Mouse (Mus musculus) limb, embryonic 13.5 days (tissue): ENCODE results near the gene Zmynd10. TPM values are rescaled to one million over a fixed set of nuclear protein-coding genes. Genes with fewer than 3 reads are reported as not detected.
"Not testable (repeated sequence)": the region's sequence is repeated elsewhere in the genome, so short reads cannot be mapped to it uniquely, and the experiment has no call there.

ENCODE experiments used
- ATAC-seq: fragments of 200-750 bp; cut with Nextera tagmentation; 2 replicates; pipeline ENCODE4 v1.8.0; 2017; ENCODE audit warnings: low read depth, moderate number of reproducible peaks, moderate TSS enrichment; ENCODE audit not compliant: low FRiP score
- H3K27ac ChIP-seq: fragments of 300-500 bp; sonication (generic); 2 replicates; pipeline ENCODE4 v1.5.1; 2015; ENCODE audit warnings: inconsistent platforms, mild to moderate bottlenecking, moderate library complexity
- H3K27me3 ChIP-seq: fragments of 300-500 bp; sonication (generic); 2 replicates; pipeline ENCODE4 v1.6.1; 2015; ENCODE audit warnings: mild to moderate bottlenecking, inconsistent platforms
- H3K36me3 ChIP-seq: fragments of 300-500 bp; sonication (generic); 2 replicates; pipeline ENCODE4 v1.6.1; 2015; ENCODE audit warnings: inconsistent platforms, mild to moderate bottlenecking, moderate library complexity
- H3K4me1 ChIP-seq: fragments of 300-500 bp; sonication (generic); 2 replicates; pipeline ENCODE4 v1.6.1; 2015; ENCODE audit warnings: inconsistent platforms
- H3K4me2 ChIP-seq: fragments of 300-500 bp; sonication (generic); replicated peaks from 2 replicates; pipeline ENCODE4 v1.6.1; 2015; ENCODE audit warnings: inconsistent platforms, mild to moderate bottlenecking, moderate library complexity
- H3K4me3 ChIP-seq: fragments of 300-500 bp; sonication (generic); 2 replicates; pipeline ENCODE4 v1.5.1; 2015; ENCODE audit warnings: moderate library complexity, mild to moderate bottlenecking, inconsistent platforms
- H3K9ac ChIP-seq: fragments of 300-500 bp; sonication (generic); 2 replicates; pipeline ENCODE4 v1.6.1; 2015; ENCODE audit warnings: mild to moderate bottlenecking, inconsistent platforms
- H3K9me3 ChIP-seq: fragments of 300-500 bp; sonication (generic); 2 replicates; pipeline ENCODE4 v1.6.1; 2016; ENCODE audit warnings: inconsistent platforms
- WGBS: fragments of 180-500 bp; shearing (Covaris S2); methylation state at CpG from one replicate; pipeline ENCODE4 v1.1.7; 2015; 5-methylcytosine and 5-hydroxymethylcytosine counted together
- polyA plus RNA-seq: library from polyadenylated mRNA; unstranded; fragments of >200 nt; fragmentation: Nextera tagmentation; extraction: Ambion mirVana; gene quantifications from 2 replicates; pipeline ENCODE4 v1.2.1, GENCODE M21; 2015

Gene Zmynd10
- polyA plus RNA-seq, 1 experiment from 2014 or later = 1.7 TPM

GRCm38 (mm10) chr9:107551117-107551889, 4.2 kb downstream of the Zmynd10 start, which contains the start of gene Rassf1:
TSS of gene Rassf1 (plus strand) at chr9:107551555.
- Histone ChIP-seq H3K4me3 (peak within 1 kb of the TSS; percentile 79), H3K4me2 (peak within 1 kb of the TSS; percentile 86), H3K27me3 (0 out of 2 replicates have a peak, but pooled peaks cover 3% of the 10 kb centered on the region), H3K9me3 (no peaks in the 10 kb centered on the region), H3K4me1 (peaks cover 61% of the 10 kb centered on the region), H3K9ac (peak within 1 kb of the TSS; percentile 86), H3K27ac (peak within 1 kb of the TSS; percentile 84), H3K36me3 (no peaks in the 10 kb centered on the region)
- ATAC-seq = peak; percentile 59
- WGBS = under 1% methylated on average over 62 of the region's 63 CpGs

GRCm38 (mm10) chr9:107551890-107552355, 4.8 kb downstream of the Zmynd10 start:
- ATAC-seq = no peak
- Histone ChIP-seq H3K4me3 (peak overlapping the region; percentile 79), H3K4me2 (peak overlapping the region; percentile 86), H3K27me3 (0 out of 2 replicates have a peak, but pooled peaks cover 3% of the 10 kb centered on the region), H3K27ac (peak overlapping the region; percentile 84), H3K9ac (peak overlapping the region; percentile 86), H3K36me3 (peaks cover 5% of the 10 kb centered on the region), H3K9me3 (no peaks in the 10 kb centered on the region), H3K4me1 (peaks cover 61% of the 10 kb centered on the region)
- 8% methylated on average over 8 of the region's 8 CpGs for WGBS

- H3K27me3 ChIP-seq = 0 out of 2 replicates have a peak, but pooled peaks cover 3% of the 10 kb centered on the region
- peak overlapping the region; percentile 86 for H3K4me2 ChIP-seq
- peaks cover 14% of the 10 kb centered on the region for H3K36me3 ChIP-seq
- peak overlapping the region; percentile 79 for H3K4me3 ChIP-seq
- ATAC-seq = no peak
- H3K4me1 ChIP-seq = peaks cover 53% of the 10 kb centered on the region
- H3K27ac ChIP-seq = peak overlapping the region; percentile 89; the same call in 1 of the 2 replicates
- no peaks in the 10 kb centered on the region for H3K9me3 ChIP-seq
- peak overlapping the region; percentile 86 for H3K9ac ChIP-seq
- 70% methylated on average over 5 of the region's 5 CpGs for WGBS
These were observed 5.7 kb downstream of the Zmynd10 start for GRCm38 (mm10) chr9:107552690-107553393.

GRCm38 (mm10) chr9:107553541-107554318, 6.6 kb downstream of the Zmynd10 start:
- Histone ChIP-seq H3K9me3 (no peaks in the 10 kb centered on the region), H3K27ac (peak overlapping the region; percentile 89), H3K4me3 (peak overlapping the region; percentile 79), H3K4me2 (peak overlapping the region; percentile 86), H3K9ac (peak overlapping the region; percentile 67), H3K36me3 (peaks cover 23% of the 10 kb centered on the region), H3K27me3 (0 out of 2 replicates have a peak, but pooled peaks cover 3% of the 10 kb centered on the region), H3K4me1 (peaks cover 53% of the 10 kb centered on the region)
- peak; percentile 33 for ATAC-seq
- 2% methylated on average over 37 of the region's 37 CpGs for WGBS

GRCm38 (mm10) chr9:107554319-107554825, 7.3 kb downstream of the Zmynd10 start:
- H3K4me1 ChIP-seq = peaks cover 53% of the 10 kb centered on the region
- WGBS = under 1% methylated on average over 53 of the region's 53 CpGs
- H3K27ac ChIP-seq = peak overlapping the region; percentile 96
- H3K27me3 ChIP-seq = 0 out of 2 replicates have a peak, but pooled peaks cover 3% of the 10 kb centered on the region
- peak; percentile 94 for ATAC-seq
- peak overlapping the region; percentile 86 for H3K4me2 ChIP-seq
- peak overlapping the region; percentile 79 for H3K4me3 ChIP-seq
- peaks cover 30% of the 10 kb centered on the region for H3K36me3 ChIP-seq
- H3K9ac ChIP-seq = peak overlapping the region; percentile 86
- no peaks in the 10 kb centered on the region for H3K9me3 ChIP-seq

- Histone ChIP-seq H3K27me3 (0 out of 2 replicates have a peak, but pooled peaks cover 3% of the 10 kb centered on the region), H3K9me3 (no peaks in the 10 kb centered on the region), H3K4me1 (peaks cover 53% of the 10 kb centered on the region), H3K4me3 (peak overlapping the region; percentile 79), H3K27ac (peak overlapping the region; percentile 96), H3K4me2 (peak overlapping the region; percentile 86), H3K36me3 (peaks cover 36% of the 10 kb centered on the region), H3K9ac (peak overlapping the region; percentile 86)
- ATAC-seq = no peak; the same call in 1 of the 2 replicates
- WGBS = under 1% methylated on average over 23 of the region's 23 CpGs
These were observed 7.9 kb downstream of the Zmynd10 start for GRCm38 (mm10) chr9:107555031-107555457.

- peak overlapping the region; percentile 96; the same call in 1 of the 2 replicates for H3K27ac ChIP-seq
- 41% methylated on average over 2 of the region's 2 CpGs for WGBS
- no peaks in the 10 kb centered on the region for H3K27me3 ChIP-seq
- H3K36me3 ChIP-seq = peaks cover 43% of the 10 kb centered on the region
- no peaks in the 10 kb centered on the region for H3K9me3 ChIP-seq
- H3K4me2 ChIP-seq = peak overlapping the region; percentile 86
- ATAC-seq = no peak
- H3K4me3 ChIP-seq = peak overlapping the region; percentile 79
- H3K4me1 ChIP-seq = peaks cover 46% of the 10 kb centered on the region
- H3K9ac ChIP-seq = peak overlapping the region; percentile 86
These were observed 8.6 kb downstream of the Zmynd10 start for GRCm38 (mm10) chr9:107555701-107556100.

GRCm38 (mm10) chr9:107556346-107556745, 9.2 kb downstream of the Zmynd10 start:
- peak overlapping the region; percentile 79 for H3K4me3 ChIP-seq
- ATAC-seq = no peak
- no peaks in the 10 kb centered on the region for H3K27me3 ChIP-seq
- WGBS = 74% methylated on average over 3 of the region's 3 CpGs
- peak overlapping the region; percentile 86 for H3K4me2 ChIP-seq
- no peak overlapping the region for H3K27ac ChIP-seq
- H3K9ac ChIP-seq = peak overlapping the region; percentile 86; the same call in 1 of the 2 replicates
- H3K36me3 ChIP-seq = peaks cover 49% of the 10 kb centered on the region
- no peaks in the 10 kb centered on the region for H3K9me3 ChIP-seq
- peaks cover 40% of the 10 kb centered on the region for H3K4me1 ChIP-seq

GRCm38 (mm10) chr9:107563029-107563581, 16.0 kb downstream of the Zmynd10 start, which contains the start of gene Tusc2:
TSS of gene Tusc2 (plus strand) at chr9:107563255.
- Histone ChIP-seq H3K4me3 (peak within 1 kb of the TSS; percentile 93), H3K36me3 (peaks cover 61% of the 10 kb centered on the region), H3K9ac (peak within 1 kb of the TSS; percentile 84), H3K9me3 (no peaks in the 10 kb centered on the region), H3K27ac (peak within 1 kb of the TSS; percentile 55), H3K27me3 (no peaks in the 10 kb centered on the region), H3K4me2 (peak within 1 kb of the TSS; percentile 87), H3K4me1 (peaks cover 35% of the 10 kb centered on the region)
- under 1% methylated on average over 42 of the region's 46 CpGs for WGBS
- peak; percentile 96 for ATAC-seq

GRCm38 (mm10) chr9:107565556-107565955, 18.5 kb downstream of the Zmynd10 start:
- not testable (repeated sequence) for H3K9ac ChIP-seq, H3K27ac ChIP-seq, H3K27me3 ChIP-seq, H3K4me3 ChIP-seq, ATAC-seq, H3K9me3 ChIP-seq
- WGBS = 46% methylated on average over 5 of the region's 5 CpGs
- Histone ChIP-seq H3K4me1 (peaks cover 48% of the 10 kb centered on the region), H3K36me3 (peaks cover 40% of the 10 kb centered on the region), H3K4me2 (peak overlapping the region; percentile 16; the same call in 1 of the 2 replicates)
